ENCODE assay signal across 15 mouse cellular contexts in genomic region chr9:112227174-112227573, GRCm38 (mm10). TPM values are rescaled to one million over a fixed set of nuclear protein-coding genes. Genes with fewer than 3 reads are reported as not detected.
A peak's percentile ranks its signal among the peaks of the same experiment; 100 is the strongest.
DNase-seq lines count a peak whose midpoint lies in the region; ATAC-seq and TF ChIP-seq lines count a peak whose summit lies in the region.
"Had no signal": no experiment of that assay in that cellular context is flagged by ENCODE, and none has a peak within 500 bp of the region (broad histone marks: within the 10 kb centered on the region; RNA-seq: fewer than 3 reads in every experiment).

No protein-coding gene starts in this region.

- H3K4me1 ChIP-seq in hindbrain, embryonic 16.5 days (ENCODE audit: control insufficient read depth, insufficient read depth, low read depth, low read length): no peaks in the 10 kb centered on the region
- no peaks in the 10 kb centered on the region for H3K4me1 ChIP-seq in hindbrain, embryonic 11.5 days (replicated peaks; ENCODE audit: control insufficient read depth, insufficient read depth, low read length)
- peaks cover 3% of the 10 kb centered on the region; the same call in 1 of the 2 replicates for H3K4me1 ChIP-seq in neural tube, embryonic 15.5 days
- peaks cover 8% of the 10 kb centered on the region for H3K4me1 ChIP-seq in olfactory bulb, adult 2 months (ENCODE audit: control insufficient read depth, insufficient read depth, low read length)
- H3K4me1 ChIP-seq: embryonic facial prominence, embryonic 13.5 days; limb, embryonic 10.5 days had no signal

- H3K4me2 ChIP-seq in hindbrain, embryonic 16.5 days (ENCODE audit: low read length): peak overlapping the region; percentile 33
- no peak overlapping the region for H3K4me2 ChIP-seq in hindbrain, embryonic 11.5 days (replicated peaks; ENCODE audit: low read depth, low read length)
- 0 out of 2 replicates have a peak overlapping the region, but pooled peaks have one; percentile 4 for H3K4me2 ChIP-seq in neural tube, embryonic 15.5 days
- H3K4me2 ChIP-seq: embryonic facial prominence, embryonic 13.5 days had no signal

- no peak for DNase-seq in frontal cortex, postnatal 25 days (ENCODE audit: low spot score in 2 of 2)
- no peak for DNase-seq in hindbrain, embryonic 11.5 days (ENCODE audit: low spot score)
- no peak for DNase-seq in neural tube, embryonic 10.5 days (ENCODE audit: extremely low spot score, low spot score)
- DNase-seq in urinary bladder, adult 18-20 months (ENCODE audit: low spot score in 2 of 2): no peak
- DNase-seq: adrenal gland, postnatal 25 days; kidney, adult 9 months; lung, postnatal 14 days; right cerebral cortex, postnatal 4 days had no signal

- H3K4me3 ChIP-seq in hindbrain, embryonic 16.5 days (ENCODE audit: low read length): no peak overlapping the region; the same call in 1 of the 2 replicates
- no peak overlapping the region for H3K4me3 ChIP-seq in hindbrain, embryonic 11.5 days (ENCODE audit: low read depth, low read length)
- no peak overlapping the region for H3K4me3 ChIP-seq in neural tube, embryonic 15.5 days (replicated peaks)
- H3K4me3 ChIP-seq in olfactory bulb, adult 2 months (ENCODE audit: insufficient read depth, low read depth, low read length): peak overlapping the region; percentile 24
- H3K4me3 ChIP-seq: embryonic facial prominence, embryonic 13.5 days; limb, embryonic 10.5 days had no signal

- no peak for TF ChIP-seq POLR2A in olfactory bulb, adult 2 months (IDR thresholded peaks at IDR 0.05; ENCODE audit: insufficient read depth, low read depth, low read length)

- no peak overlapping the region for H3K9ac ChIP-seq in hindbrain, embryonic 16.5 days (ENCODE audit: low read depth, low read length)
- H3K9ac ChIP-seq in hindbrain, embryonic 11.5 days (ENCODE audit: low read depth, low read length): no peak overlapping the region
- no peak overlapping the region for H3K9ac ChIP-seq in neural tube, embryonic 15.5 days (replicated peaks)
- H3K9ac ChIP-seq: embryonic facial prominence, embryonic 13.5 days had no signal

- H3K27me3 ChIP-seq in hindbrain, embryonic 16.5 days (replicated peaks; ENCODE audit: control insufficient read depth, insufficient read depth, low read length): no peaks in the 10 kb centered on the region
- H3K27me3 ChIP-seq in hindbrain, embryonic 11.5 days (ENCODE audit: control insufficient read depth, insufficient read depth, low read length): peaks cover 2% of the 10 kb centered on the region; the same call in 1 of the 2 replicates
- no peaks in the 10 kb centered on the region for H3K27me3 ChIP-seq in neural tube, embryonic 15.5 days (replicated peaks)

- 0 out of 2 replicates have a peak, but pooled peaks have one; percentile 36 for ATAC-seq in frontal cortex, adult (ENCODE audit: low TSS enrichment)
- no peak for ATAC-seq in hindbrain, embryonic 16.5 days
- ATAC-seq in hindbrain, embryonic 11.5 days (ENCODE audit: low FRiP score): no peak
- no peak for ATAC-seq in neural tube, embryonic 15.5 days (ENCODE audit: low FRiP score)

- no peaks in the 10 kb centered on the region for H3K36me3 ChIP-seq in hindbrain, embryonic 16.5 days (ENCODE audit: control insufficient read depth, insufficient read depth, low read length)
- no peaks in the 10 kb centered on the region for H3K36me3 ChIP-seq in hindbrain, embryonic 11.5 days (ENCODE audit: control insufficient read depth, insufficient read depth, low read length)
- H3K36me3 ChIP-seq in neural tube, embryonic 15.5 days: no peaks in the 10 kb centered on the region; the same call in 1 of the 2 replicates
- H3K36me3 ChIP-seq: embryonic facial prominence, embryonic 13.5 days; limb, embryonic 10.5 days had no signal

- 66% methylated on average over 13 of the region's 13 CpGs for WGBS in hindbrain, embryonic 16.5 days
- WGBS in hindbrain, embryonic 11.5 days: 84% methylated on average over 13 of the region's 13 CpGs
- 63% methylated on average over 13 of the region's 13 CpGs for WGBS in neural tube, embryonic 15.5 days
- 36% methylated on average over 13 of the region's 13 CpGs for WGBS in olfactory bulb, adult 2 months

- no peaks in the 10 kb centered on the region for H3K9me3 ChIP-seq in hindbrain, embryonic 16.5 days (ENCODE audit: control insufficient read depth, low read length)
- H3K9me3 ChIP-seq in hindbrain, embryonic 11.5 days (ENCODE audit: control insufficient read depth, low read length): no peaks in the 10 kb centered on the region
- no peaks in the 10 kb centered on the region for H3K9me3 ChIP-seq in neural tube, embryonic 15.5 days (replicated peaks)
- H3K9me3 ChIP-seq: embryonic facial prominence, embryonic 13.5 days; limb, embryonic 10.5 days had no signal

- no peak for TF ChIP-seq CTCF in olfactory bulb, adult 2 months (IDR thresholded peaks at IDR 0.05; ENCODE audit: insufficient read depth, low read depth, low read length)

- no peak overlapping the region for H3K27ac ChIP-seq in hindbrain, embryonic 16.5 days (ENCODE audit: low read depth, low read length)
- no peak overlapping the region for H3K27ac ChIP-seq in hindbrain, embryonic 11.5 days (ENCODE audit: low read depth, low read length)
- no peak overlapping the region for H3K27ac ChIP-seq in neural tube, embryonic 15.5 days (replicated peaks)
- H3K27ac ChIP-seq in olfactory bulb, adult 2 months (ENCODE audit: insufficient read depth, low read depth, low read length): peak overlapping the region; percentile 29
- H3K27ac ChIP-seq: embryonic facial prominence, embryonic 13.5 days; limb, embryonic 10.5 days; stomach, postnatal 0 days had no signal

RNA-seq across cellular contexts. Expression of gene Arpp21, which starts 8.6 kb away (rescaled TPM):
- 48.2 and 61.8 TPM in 2 replicates for polyA plus RNA-seq in hindbrain, embryonic 16.5 days (2015; fragmentation: Nextera tagmentation; extraction: Ambion mirVana)
- 6.0 and 6.8 TPM in 2 replicates for polyA plus RNA-seq in hindbrain, embryonic 11.5 days (2014; fragmentation: Nextera tagmentation; extraction: Ambion mirVana)
- 50.8 and 68.1 TPM in 2 replicates for polyA plus RNA-seq in neural tube, embryonic 15.5 days (2015; fragmentation: Nextera tagmentation; extraction: Ambion mirVana)
- polyA plus RNA-seq in olfactory bulb, adult 2 months (2012; ENCODE audit: insufficient read depth, insufficient read length, low replicate concordance, missing spikeins): 229 and 639 TPM in 2 replicates
